Mouse (Mus musculus) forebrain, embryonic 15.5 days (tissue): ENCODE measurements around the gene Ranbp10. TPM values are rescaled to one million over a fixed set of nuclear protein-coding genes. Genes with fewer than 3 reads are reported as not detected.

Experiments
- ATAC-seq: fragments of 200-750 bp; cut with Nextera tagmentation; replicated peaks from 2 replicates; pipeline ENCODE4 v1.8.0; 2017; ENCODE audit warnings: mild to moderate bottlenecking, moderate TSS enrichment, moderate library complexity
- H3K27ac ChIP-seq: fragments of 300-500 bp; sonication (generic); replicated peaks from 2 replicates; pipeline ENCODE4 v1.5.1; 2015; ENCODE audit warnings: mild to moderate bottlenecking, inconsistent platforms
- H3K27me3 ChIP-seq: fragments of 300-500 bp; sonication (generic); 2 replicates; pipeline ENCODE4 v1.6.1; 2015; ENCODE audit warnings: inconsistent platforms
- H3K36me3 ChIP-seq: fragments of 300-500 bp; sonication (generic); 2 replicates; pipeline ENCODE4 v1.6.1; 2015; ENCODE audit warnings: mild to moderate bottlenecking, inconsistent platforms
- H3K4me1 ChIP-seq: fragments of 300-500 bp; sonication (generic); 2 replicates; pipeline ENCODE4 v1.6.1; 2015; ENCODE audit warnings: inconsistent platforms
- H3K4me2 ChIP-seq: fragments of 300-500 bp; sonication (generic); replicated peaks from 2 replicates; pipeline ENCODE4 v1.6.1; 2015; ENCODE audit warnings: mild to moderate bottlenecking, inconsistent platforms
- H3K4me3 ChIP-seq: fragments of 300-500 bp; sonication (generic); 2 replicates; pipeline ENCODE4 v1.5.1; 2015; ENCODE audit warnings: mild to moderate bottlenecking, inconsistent platforms
- H3K9ac ChIP-seq: fragments of 300-500 bp; sonication (generic); replicated peaks from 2 replicates; pipeline ENCODE4 v1.6.1; 2015; ENCODE audit warnings: mild to moderate bottlenecking, inconsistent platforms
- H3K9me3 ChIP-seq: fragments of 300-500 bp; sonication (generic); 2 replicates; pipeline ENCODE4 v1.6.1; 2016; ENCODE audit warnings: inconsistent platforms
- WGBS: fragments of 180-500 bp; shearing (Covaris S2); methylation state at CpG from one replicate; pipeline ENCODE4 v1.1.7; 2015; ENCODE audit warnings: mixed read lengths; 5-methylcytosine and 5-hydroxymethylcytosine counted together
- polyA plus RNA-seq: library from polyadenylated mRNA; unstranded; fragments of >200 nt; fragmentation: Nextera tagmentation; extraction: Ambion mirVana; gene quantifications from 2 replicates; pipeline ENCODE4 v1.2.1, GENCODE M21; 2015

Ranbp10 gene
- polyA plus RNA-seq, result 11.8 and 13.9 TPM in 2 replicates

- H3K4me3 ChIP-seq, result peak within 1 kb of the TSS; percentile 89
- no peaks in the 10 kb centered on the region for H3K27me3 ChIP-seq
- ATAC-seq, result peak; percentile 99
- H3K4me2 ChIP-seq, result peak within 1 kb of the TSS; percentile 85
- peaks cover 24% of the 10 kb centered on the region for H3K36me3 ChIP-seq
- no peaks in the 10 kb centered on the region for H3K9me3 ChIP-seq
- under 1% methylated on average over 52 of the region's 52 CpGs for WGBS
- H3K4me1 ChIP-seq, result peaks cover 27% of the 10 kb centered on the region
- H3K27ac ChIP-seq, result peak within 1 kb of the TSS; percentile 71
- H3K9ac ChIP-seq, result peak within 1 kb of the TSS; percentile 93
Observed at GRCm38 (mm10) chr8:105826861-105827848, at the start of gene Ranbp10, which contains the start of gene Tsnaxip1. Gene Ranbp10 (minus strand): TSS chr8:105827350. Gene Tsnaxip1 (plus strand): TSS chr8:105827731.

GRCm38 (mm10) chr8:105874301-105874700 lies 47.2 kb upstream of the Ranbp10 start:
- H3K4me3 ChIP-seq, result no peak overlapping the region
- no peak overlapping the region for H3K4me2 ChIP-seq
- peaks cover 57% of the 10 kb centered on the region for H3K36me3 ChIP-seq
- 90% methylated on average over 6 of the region's 6 CpGs for WGBS
- no peak overlapping the region for H3K9ac ChIP-seq
- no peaks in the 10 kb centered on the region for H3K4me1 ChIP-seq
- H3K27me3 ChIP-seq, result no peaks in the 10 kb centered on the region
- no peak overlapping the region for H3K27ac ChIP-seq
- H3K9me3 ChIP-seq, result no peaks in the 10 kb centered on the region
- no peak for ATAC-seq

GRCm38 (mm10) chr8:105866364-105867029 lies 39.3 kb upstream of the Ranbp10 start:
- no peak overlapping the region for H3K4me3 ChIP-seq
- H3K9ac ChIP-seq, result no peak overlapping the region
- H3K9me3 ChIP-seq, result no peaks in the 10 kb centered on the region
- no peaks in the 10 kb centered on the region for H3K27me3 ChIP-seq
- H3K36me3 ChIP-seq, result peaks cover 31% of the 10 kb centered on the region
- H3K4me1 ChIP-seq, result peaks cover 20% of the 10 kb centered on the region
- 86% methylated on average over 6 of the region's 6 CpGs for WGBS
- ATAC-seq, result no peak
- no peak overlapping the region for H3K4me2 ChIP-seq
- no peak overlapping the region for H3K27ac ChIP-seq

- peak overlapping the region; percentile 88 for H3K9ac ChIP-seq
- H3K27me3 ChIP-seq, result no peaks in the 10 kb centered on the region
- ATAC-seq, result no peak
- WGBS, result 6% methylated on average over 1 of the region's 1 CpGs
- peak overlapping the region; percentile 60 for H3K4me2 ChIP-seq
- H3K4me3 ChIP-seq, result peak overlapping the region; percentile 74
- H3K4me1 ChIP-seq, result peaks cover 53% of the 10 kb centered on the region
- H3K9me3 ChIP-seq, result no peaks in the 10 kb centered on the region
- H3K27ac ChIP-seq, result no peak overlapping the region
- H3K36me3 ChIP-seq, result peaks cover 8% of the 10 kb centered on the region
Observed at GRCm38 (mm10) chr8:105861951-105862350, 34.8 kb upstream of the Ranbp10 start.

- under 1% methylated on average over 59 of the region's 59 CpGs for WGBS
- Histone ChIP-seq H3K9ac (peak within 1 kb of the TSS; percentile 88), H3K4me1 (peaks cover 67% of the 10 kb centered on the region), H3K4me2 (peak within 1 kb of the TSS; percentile 62), H3K27ac (peak within 1 kb of the TSS; percentile 91), H3K4me3 (peak within 1 kb of the TSS; percentile 74), H3K9me3 (no peaks in the 10 kb centered on the region), H3K36me3 (no peaks in the 10 kb centered on the region), H3K27me3 (no peaks in the 10 kb centered on the region)
- peak; percentile 98 for ATAC-seq
Observed at GRCm38 (mm10) chr8:105860143-105860981, 33.2 kb upstream of the Ranbp10 start, which contains the start of gene Nutf2. Gene Nutf2 (plus strand): TSS chr8:105860580.

- 74% methylated on average over 5 of the region's 5 CpGs for WGBS
- peaks cover 67% of the 10 kb centered on the region for H3K4me1 ChIP-seq
- H3K27me3 ChIP-seq, result no peaks in the 10 kb centered on the region
- peak overlapping the region; percentile 91; the same call in 1 of the 2 replicates for H3K27ac ChIP-seq
- no peaks in the 10 kb centered on the region for H3K9me3 ChIP-seq
- H3K4me3 ChIP-seq, result peak overlapping the region; percentile 74; the same call in 1 of the 2 replicates
- no peak overlapping the region for H3K9ac ChIP-seq
- no peak for ATAC-seq
- H3K4me2 ChIP-seq, result no peak overlapping the region
- H3K36me3 ChIP-seq, result no peaks in the 10 kb centered on the region
Observed at GRCm38 (mm10) chr8:105859314-105859713, 32.2 kb upstream of the Ranbp10 start.

GRCm38 (mm10) chr8:105858495-105858894 lies 31.3 kb upstream of the Ranbp10 start:
- Histone ChIP-seq H3K4me2 (no peak overlapping the region), H3K27ac (no peak overlapping the region), H3K9ac (no peak overlapping the region), H3K36me3 (no peaks in the 10 kb centered on the region), H3K4me3 (no peak overlapping the region), H3K27me3 (no peaks in the 10 kb centered on the region), H3K4me1 (peaks cover 62% of the 10 kb centered on the region), H3K9me3 (no peaks in the 10 kb centered on the region)
- no peak for ATAC-seq
- 78% methylated on average over 5 of the region's 5 CpGs for WGBS

- Histone ChIP-seq H3K4me1 (peaks cover 49% of the 10 kb centered on the region), H3K27ac (peak overlapping the region; percentile 81; the same call in 1 of the 2 replicates), H3K27me3 (no peaks in the 10 kb centered on the region)
Observed at GRCm38 (mm10) chr8:105856168-105856835, 29.2 kb upstream of the Ranbp10 start.

GRCm38 (mm10) chr8:105855248-105856167 lies 28.4 kb upstream of the Ranbp10 start:
- peaks cover 52% of the 10 kb centered on the region for H3K4me1 ChIP-seq

More at GRCm38 (mm10) chr8:105856168-105856835, 29.2 kb upstream of the Ranbp10 start:
- Histone ChIP-seq H3K4me2 (peak overlapping the region; percentile 99), H3K36me3 (no peaks in the 10 kb centered on the region), H3K9ac (peak overlapping the region; percentile 85), H3K9me3 (no peaks in the 10 kb centered on the region), H3K4me3 (peak overlapping the region; percentile 92)
- 27% methylated on average over 15 of the region's 15 CpGs for WGBS
- no peak for ATAC-seq

GRCm38 (mm10) chr8:105854715-105855216 lies 27.6 kb upstream of the Ranbp10 start, which contains the start of gene Thap11:
Gene Thap11 (plus strand): TSS chr8:105855132.
- peak; percentile 93 for ATAC-seq
- Histone ChIP-seq H3K9me3 (no peaks in the 10 kb centered on the region), H3K27ac (peak within 1 kb of the TSS; percentile 81), H3K4me2 (peak within 1 kb of the TSS; percentile 99), H3K4me1 (peaks cover 53% of the 10 kb centered on the region), H3K4me3 (peak within 1 kb of the TSS; percentile 92), H3K36me3 (no peaks in the 10 kb centered on the region), H3K27me3 (no peaks in the 10 kb centered on the region), H3K9ac (peak within 1 kb of the TSS; percentile 85)
- under 1% methylated on average over 43 of the region's 43 CpGs for WGBS

More at GRCm38 (mm10) chr8:105855248-105856167, 28.4 kb upstream of the Ranbp10 start:
- Histone ChIP-seq H3K4me3 (peak overlapping the region; percentile 92), H3K36me3 (no peaks in the 10 kb centered on the region), H3K27ac (peak overlapping the region; percentile 81), H3K4me2 (peak overlapping the region; percentile 99), H3K9me3 (no peaks in the 10 kb centered on the region), H3K27me3 (no peaks in the 10 kb centered on the region), H3K9ac (peak overlapping the region; percentile 85)
- ATAC-seq, result no peak; the same call in 1 of the 2 replicates
- WGBS, result under 1% methylated on average over 71 of the region's 71 CpGs
